Mouse (Mus musculus) hindbrain, embryonic 14.5 days (tissue): ENCODE results near the gene Ccdc121. TPM values are rescaled to one million over a fixed set of nuclear protein-coding genes. Genes with fewer than 3 reads are reported as not detected.

ENCODE experiments used
- ATAC-seq: fragments of 200-750 bp; cut with Nextera tagmentation; 2 replicates; pipeline ENCODE4 v1.8.0; 2017; ENCODE audit warnings: moderate number of reproducible peaks, mild to moderate bottlenecking, moderate TSS enrichment, moderate library complexity; ENCODE audit not compliant: low FRiP score
- DNase-seq: peaks from one replicate; pipeline ENCODE4 v3.0.0-alpha.2; 2015; ENCODE audit warnings: low spot score
- H3K27ac ChIP-seq: fragments of 300-500 bp; sonication (generic); 2 replicates; pipeline ENCODE4 v1.5.1; 2014; ENCODE audit warnings: mild to moderate bottlenecking, moderate library complexity
- H3K27me3 ChIP-seq: fragments of 300-500 bp; sonication (generic); 2 replicates; pipeline ENCODE4 v1.6.1; 2014; ENCODE audit warnings: mild to moderate bottlenecking, low read length, mixed read lengths; ENCODE audit not compliant: control insufficient read depth, insufficient read depth
- H3K36me3 ChIP-seq: fragments of 300-500 bp; sonication (generic); replicated peaks from 2 replicates; pipeline ENCODE4 v1.6.1; 2014; ENCODE audit not compliant: control insufficient read depth, insufficient read depth
- H3K4me1 ChIP-seq: fragments of 300-500 bp; sonication (generic); replicated peaks from 2 replicates; pipeline ENCODE4 v1.6.1; 2014; ENCODE audit warnings: antibody characterized with exemption, low read length, mixed read lengths; ENCODE audit not compliant: control insufficient read depth, insufficient read depth
- H3K4me2 ChIP-seq: fragments of 300-500 bp; sonication (generic); replicated peaks from 2 replicates; pipeline ENCODE4 v1.6.1; 2014; ENCODE audit warnings: mild to moderate bottlenecking, moderate library complexity
- H3K4me3 ChIP-seq: fragments of 300-500 bp; sonication (generic); replicated peaks from 2 replicates; pipeline ENCODE4 v1.5.1; 2014; ENCODE audit warnings: mild to moderate bottlenecking, low read length
- H3K9ac ChIP-seq: fragments of 300-500 bp; sonication (generic); 2 replicates; pipeline ENCODE4 v1.6.1; 2014
- H3K9me3 ChIP-seq: fragments of 300-500 bp; sonication (generic); 2 replicates; pipeline ENCODE4 v1.6.1; 2016; ENCODE audit warnings: low read length; ENCODE audit not compliant: control insufficient read depth
- WGBS: fragments of 180-500 bp; shearing (Covaris S2); extraction: QIAGEN DNeasy Blood & Tissue Kit; methylation state at CpG from one replicate; pipeline ENCODE4 v1.1.7; 2014; 5-methylcytosine and 5-hydroxymethylcytosine counted together
- polyA plus RNA-seq: library from polyadenylated mRNA; unstranded; fragments of >200 nt; fragmentation: Nextera tagmentation; extraction: Ambion mirVana; gene quantifications from 2 replicates; pipeline ENCODE4 v1.2.1, GENCODE M21; 2014

Ccdc121 gene
- polyA plus RNA-seq, 1 experiment from 2014 or later: 0.11 TPM

- ATAC-seq (no peak), DNase-seq (no peak)
- Histone ChIP-seq H3K36me3 (no peaks in the 10 kb centered on the region), H3K9me3 (0 out of 2 replicates have a peak, but pooled peaks cover 9% of the 10 kb centered on the region), H3K9ac (no peak overlapping the region), H3K27me3 (no peaks in the 10 kb centered on the region), H3K27ac (no peak overlapping the region), H3K4me1 (no peaks in the 10 kb centered on the region), H3K4me3 (no peak overlapping the region), H3K4me2 (no peak overlapping the region)
- WGBS: 93% methylated on average over 6 of the region's 6 CpGs
These were observed 44.0 kb downstream of the Ccdc121 start for GRCm38 (mm10) chr1:181467321-181467670.

- Histone ChIP-seq H3K4me3 (no peak overlapping the region), H3K9ac (no peak overlapping the region), H3K27me3 (no peaks in the 10 kb centered on the region), H3K4me2 (no peak overlapping the region), H3K27ac (no peak overlapping the region), H3K9me3 (0 out of 2 replicates have a peak, but pooled peaks cover 9% of the 10 kb centered on the region), H3K36me3 (no peaks in the 10 kb centered on the region), H3K4me1 (no peaks in the 10 kb centered on the region)
- ATAC-seq: peak; percentile 66; the same call in 1 of the 2 replicates
- 69% methylated on average over 17 of the region's 17 CpGs for WGBS
- DNase-seq: peak; percentile 28
These were observed 44.5 kb downstream of the Ccdc121 start for GRCm38 (mm10) chr1:181466601-181467320.

- H3K27me3 ChIP-seq: no peaks in the 10 kb centered on the region
These were observed 45.2 kb downstream of the Ccdc121 start for GRCm38 (mm10) chr1:181466040-181466439.

GRCm38 (mm10) chr1:181465027-181465426 lies 46.2 kb downstream of the Ccdc121 start:
- no peaks in the 10 kb centered on the region for H3K9me3 ChIP-seq
- no peaks in the 10 kb centered on the region for H3K36me3 ChIP-seq
- H3K4me2 ChIP-seq: no peak overlapping the region
- no peak overlapping the region for H3K9ac ChIP-seq
- H3K27me3 ChIP-seq: no peaks in the 10 kb centered on the region
- ATAC-seq: no peak
- WGBS: 55% methylated on average over 5 of the region's 5 CpGs
- no peak overlapping the region for H3K4me3 ChIP-seq
- no peaks in the 10 kb centered on the region for H3K4me1 ChIP-seq
- DNase-seq: no peak
- H3K27ac ChIP-seq: no peak overlapping the region

More at GRCm38 (mm10) chr1:181466040-181466439, 45.2 kb downstream of the Ccdc121 start:
- 0 out of 2 replicates have a peak, but pooled peaks cover 3% of the 10 kb centered on the region for H3K9me3 ChIP-seq
- H3K9ac ChIP-seq: no peak overlapping the region
- no peak for DNase-seq
- H3K4me2 ChIP-seq: no peak overlapping the region
- H3K27ac ChIP-seq: no peak overlapping the region
- ATAC-seq: no peak; the same call in 1 of the 2 replicates
- no peak overlapping the region for H3K4me3 ChIP-seq
- WGBS: 85% methylated on average over 6 of the region's 6 CpGs
- H3K36me3 ChIP-seq: no peaks in the 10 kb centered on the region
- H3K4me1 ChIP-seq: no peaks in the 10 kb centered on the region

GRCm38 (mm10) chr1:181462906-181463179 lies 48.4 kb downstream of the Ccdc121 start:
- Histone ChIP-seq H3K9ac (no peak overlapping the region), H3K9me3 (no peaks in the 10 kb centered on the region), H3K36me3 (no peaks in the 10 kb centered on the region), H3K27ac (no peak overlapping the region), H3K27me3 (no peaks in the 10 kb centered on the region), H3K4me1 (no peaks in the 10 kb centered on the region), H3K4me3 (no peak overlapping the region), H3K4me2 (no peak overlapping the region)
- WGBS: 82% methylated on average over 6 of the region's 6 CpGs
- DNase-seq (no peak), ATAC-seq (no peak)

- ATAC-seq (no peak), DNase-seq (no peak)
- Histone ChIP-seq H3K36me3 (no peaks in the 10 kb centered on the region), H3K4me3 (no peak overlapping the region), H3K4me2 (no peak overlapping the region), H3K4me1 (no peaks in the 10 kb centered on the region), H3K9ac (no peak overlapping the region), H3K9me3 (no peaks in the 10 kb centered on the region), H3K27me3 (no peaks in the 10 kb centered on the region), H3K27ac (no peak overlapping the region)
- WGBS: 58% methylated on average over 8 of the region's 8 CpGs
These were observed 49.0 kb downstream of the Ccdc121 start for GRCm38 (mm10) chr1:181462051-181462905.

GRCm38 (mm10) chr1:181461484-181461883 lies 49.8 kb downstream of the Ccdc121 start:
- no peaks in the 10 kb centered on the region for H3K4me1 ChIP-seq
- DNase-seq: no peak
- H3K27ac ChIP-seq: no peak overlapping the region
- ATAC-seq: no peak
- H3K27me3 ChIP-seq: no peaks in the 10 kb centered on the region
- no peak overlapping the region for H3K4me3 ChIP-seq
- H3K9ac ChIP-seq: no peak overlapping the region
- WGBS: 85% methylated on average over 8 of the region's 8 CpGs
- no peaks in the 10 kb centered on the region for H3K36me3 ChIP-seq
- H3K4me2 ChIP-seq: no peak overlapping the region
- no peaks in the 10 kb centered on the region for H3K9me3 ChIP-seq

- no peak for DNase-seq
- H3K36me3 ChIP-seq: no peaks in the 10 kb centered on the region
- no peak overlapping the region for H3K9ac ChIP-seq
- 88% methylated on average over 2 of the region's 2 CpGs for WGBS
- H3K9me3 ChIP-seq: no peaks in the 10 kb centered on the region
- no peak overlapping the region for H3K4me2 ChIP-seq
- H3K4me1 ChIP-seq: no peaks in the 10 kb centered on the region
- no peak for ATAC-seq
- H3K27me3 ChIP-seq: no peaks in the 10 kb centered on the region
- H3K4me3 ChIP-seq: no peak overlapping the region
- no peak overlapping the region for H3K27ac ChIP-seq
These were observed 51.0 kb downstream of the Ccdc121 start for GRCm38 (mm10) chr1:181460283-181460682.
